Mouse (Mus musculus): ENCODE results near the gene Ttc17.
A peak's percentile ranks its signal among the peaks of the same experiment; 100 is the strongest.
"Not testable (repeated sequence)": the region's sequence is repeated elsewhere in the genome, so short reads cannot be mapped to it uniquely, and the experiment has no call there.

Gene Ttc17

GRCm38 (mm10) chr2:94406083-94406957, at the start of gene Ttc17:
TSS of gene Ttc17 (minus strand) at chr2:94406689.
- DNase-seq (ENCODE audit: low read depth, low spot score) = peak; percentile 75

GRCm38 (mm10) chr2:94449643-94450042, 43.2 kb upstream of the Ttc17 start:
- DNase-seq (ENCODE audit: low read depth, low spot score) = no peak

- DNase-seq (ENCODE audit: low read depth, low spot score) = no peak
Observed at GRCm38 (mm10) chr2:94436952-94437351, 30.5 kb upstream of the Ttc17 start.

- DNase-seq (ENCODE audit: low read depth, low spot score) = no peak
Observed at GRCm38 (mm10) chr2:94435481-94435880, 29.0 kb upstream of the Ttc17 start.

- no peak for DNase-seq (ENCODE audit: low read depth, low spot score)
Observed at GRCm38 (mm10) chr2:94434833-94435232, 28.3 kb upstream of the Ttc17 start.

GRCm38 (mm10) chr2:94432214-94432613, 25.7 kb upstream of the Ttc17 start:
- DNase-seq (ENCODE audit: low read depth, low spot score) = no peak

GRCm38 (mm10) chr2:94428456-94428855, 22.0 kb upstream of the Ttc17 start:
- no peak for DNase-seq (ENCODE audit: low read depth, low spot score)

- DNase-seq (ENCODE audit: low read depth, low spot score) = no peak
Observed at GRCm38 (mm10) chr2:94407441-94407840, 952 bp upstream of the Ttc17 start.

- DNase-seq (ENCODE audit: low read depth, low spot score) = no peak
Observed at GRCm38 (mm10) chr2:94407021-94407420, 532 bp upstream of the Ttc17 start.

GRCm38 (mm10) chr2:94405397-94406082, 949 bp downstream of the Ttc17 start:
- peak; percentile 4 for DNase-seq (ENCODE audit: low read depth, low spot score)

- DNase-seq (ENCODE audit: low read depth, low spot score) = no peak
Observed at GRCm38 (mm10) chr2:94404512-94405240, 1.8 kb downstream of the Ttc17 start.

GRCm38 (mm10) chr2:94402561-94402960, 3.9 kb downstream of the Ttc17 start:
- no peak for DNase-seq (ENCODE audit: low read depth, low spot score)

GRCm38 (mm10) chr2:94402096-94402495, 4.4 kb downstream of the Ttc17 start:
- DNase-seq (ENCODE audit: low read depth, low spot score) = no peak

GRCm38 (mm10) chr2:94401006-94401405, 5.5 kb downstream of the Ttc17 start:
- no peak for DNase-seq (ENCODE audit: low read depth, low spot score)

- DNase-seq (ENCODE audit: low read depth, low spot score) = no peak
Observed at GRCm38 (mm10) chr2:94398138-94398970, 8.1 kb downstream of the Ttc17 start.

- no peak for DNase-seq (ENCODE audit: low read depth, low spot score)
Observed at GRCm38 (mm10) chr2:94397453-94397852, 9.0 kb downstream of the Ttc17 start.

- DNase-seq (ENCODE audit: low read depth, low spot score) = no peak
Observed at GRCm38 (mm10) chr2:94396325-94396724, 10.2 kb downstream of the Ttc17 start.

- DNase-seq (ENCODE audit: low read depth, low spot score) = not testable (repeated sequence)
Observed at GRCm38 (mm10) chr2:94391127-94391526, 15.4 kb downstream of the Ttc17 start.

GRCm38 (mm10) chr2:94389000-94389399, 17.5 kb downstream of the Ttc17 start:
- DNase-seq (ENCODE audit: low read depth, low spot score) = no peak

- no peak for DNase-seq (ENCODE audit: low read depth, low spot score)
Observed at GRCm38 (mm10) chr2:94387846-94388245, 18.6 kb downstream of the Ttc17 start.

GRCm38 (mm10) chr2:94384483-94384882, 22.0 kb downstream of the Ttc17 start:
- DNase-seq (ENCODE audit: low read depth, low spot score) = not testable (repeated sequence)

All from WW6 (cell line).